Mouse (Mus musculus) lung, embryonic 15.5 days (tissue): Measurements from ENCODE around the gene Spin4. TPM values are rescaled to one million over a fixed set of nuclear protein-coding genes. Genes with fewer than 3 reads are reported as not detected.
A peak's percentile ranks its signal among the peaks of the same experiment; 100 is the strongest.

Source experiments
- ATAC-seq: fragments of 200-750 bp; cut with Nextera tagmentation; 2 replicates; pipeline ENCODE4 v1.8.0; 2017; ENCODE audit warnings: moderate number of reproducible peaks, borderline replicate concordance; ENCODE audit not compliant: low FRiP score, low TSS enrichment; ENCODE audit errors: extremely low read depth
- H3K27ac ChIP-seq: fragments of 300-500 bp; sonication (generic); 2 replicates; pipeline ENCODE4 v1.5.1; 2015; ENCODE audit warnings: moderate library complexity, mild to moderate bottlenecking, inconsistent platforms
- H3K27me3 ChIP-seq: fragments of 300-500 bp; sonication (generic); 2 replicates; pipeline ENCODE4 v1.6.1; 2015; ENCODE audit warnings: inconsistent platforms
- H3K36me3 ChIP-seq: fragments of 300-500 bp; sonication (generic); 2 replicates; pipeline ENCODE4 v1.6.1; 2015; ENCODE audit warnings: inconsistent platforms
- H3K4me1 ChIP-seq: fragments of 300-500 bp; sonication (generic); 2 replicates; pipeline ENCODE4 v1.6.1; 2015; ENCODE audit warnings: inconsistent platforms
- H3K4me2 ChIP-seq: fragments of 300-500 bp; sonication (generic); 2 replicates; pipeline ENCODE4 v1.6.1; 2015; ENCODE audit warnings: inconsistent platforms, mild to moderate bottlenecking, moderate library complexity
- H3K4me3 ChIP-seq: fragments of 300-500 bp; sonication (generic); 2 replicates; pipeline ENCODE4 v1.5.1; 2015; ENCODE audit warnings: mild to moderate bottlenecking, inconsistent platforms
- H3K9ac ChIP-seq: fragments of 300-500 bp; sonication (generic); 2 replicates; pipeline ENCODE4 v1.6.1; 2015; ENCODE audit warnings: inconsistent platforms
- H3K9me3 ChIP-seq: fragments of 300-500 bp; sonication (generic); 2 replicates; pipeline ENCODE4 v1.6.1; 2016; ENCODE audit warnings: inconsistent platforms
- WGBS: fragments of 180-500 bp; shearing (Covaris S2); methylation state at CpG from one replicate; pipeline ENCODE4 v1.1.7; 2015; 5-methylcytosine and 5-hydroxymethylcytosine counted together
- polyA plus RNA-seq: library from polyadenylated mRNA; unstranded; fragments of >200 nt; fragmentation: Nextera tagmentation; extraction: Ambion mirVana; gene quantifications from 2 replicates; pipeline ENCODE4 v1.2.1, GENCODE M21; 2015

Gene Spin4
- 9.2 TPM in 2 replicates for polyA plus RNA-seq

DNA sequence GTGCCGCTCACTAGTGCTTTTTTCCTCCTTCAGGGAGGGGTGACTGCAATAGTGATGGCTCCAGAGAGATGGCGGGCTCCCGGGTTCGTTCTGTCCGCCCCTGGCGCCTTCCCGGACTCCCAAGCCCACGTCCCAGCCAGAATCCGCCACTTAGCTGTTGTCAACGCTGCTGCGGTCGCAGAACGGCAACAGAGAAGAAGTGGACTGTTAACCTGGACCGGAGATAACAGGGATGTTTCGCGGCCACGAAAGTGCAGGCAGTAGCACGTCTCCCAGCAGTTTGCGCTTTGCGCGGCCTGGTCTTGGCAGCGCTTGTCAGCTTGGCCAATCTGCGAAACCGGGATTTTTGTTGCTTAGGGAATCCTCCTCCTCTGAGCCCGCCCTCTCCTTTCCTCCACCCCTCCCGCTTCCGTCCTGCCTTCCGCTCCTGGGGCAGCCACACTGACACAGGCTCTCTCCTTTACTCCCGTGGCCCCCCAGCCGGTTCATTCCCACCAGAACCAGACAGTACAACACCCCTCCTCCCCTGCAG lies at the start of gene Spin4:
TSS of gene Spin4 (minus strand) at position 322 of the 532 bp plus-strand sequence.
- WGBS = 17% methylated on average over 29 of the region's 30 CpGs
- peak; percentile 99 for ATAC-seq
- H3K9ac ChIP-seq = peak within 1 kb of the TSS; percentile 56
- H3K4me3 ChIP-seq = peak within 1 kb of the TSS; percentile 55
- no peaks in the 10 kb centered on the region for H3K36me3 ChIP-seq
- peak within 1 kb of the TSS; percentile 62 for H3K4me2 ChIP-seq
- no peaks in the 10 kb centered on the region for H3K4me1 ChIP-seq
- H3K27ac ChIP-seq = peak within 1 kb of the TSS; percentile 95
- no peaks in the 10 kb centered on the region for H3K9me3 ChIP-seq
- no peaks in the 10 kb centered on the region for H3K27me3 ChIP-seq

DNA sequence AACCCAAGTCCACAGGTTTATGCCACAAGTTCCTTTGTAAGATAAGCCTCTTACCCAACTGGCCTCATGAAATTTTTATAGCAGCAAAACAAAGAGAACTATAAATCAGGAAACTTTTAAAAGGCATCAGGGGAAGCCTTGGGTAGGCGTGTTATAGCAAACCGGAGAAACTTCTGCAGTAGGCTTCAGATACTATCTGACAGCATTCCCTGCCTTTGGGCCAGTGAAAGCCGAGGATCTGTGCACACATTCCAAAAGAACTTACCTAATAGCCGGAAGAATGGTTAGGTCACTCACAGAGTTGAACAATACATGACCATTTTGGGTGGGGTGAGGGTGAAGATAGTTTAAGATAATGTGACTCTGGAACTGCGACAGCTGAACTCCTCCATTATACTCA lies 1.4 kb upstream of the Spin4 start:
- H3K36me3 ChIP-seq = no peaks in the 10 kb centered on the region
- WGBS = 75% methylated on average over 5 of the region's 5 CpGs
- no peak overlapping the region for H3K27ac ChIP-seq
- no peak overlapping the region for H3K4me2 ChIP-seq
- no peaks in the 10 kb centered on the region for H3K4me1 ChIP-seq
- no peaks in the 10 kb centered on the region for H3K9me3 ChIP-seq
- ATAC-seq = no peak
- H3K27me3 ChIP-seq = no peaks in the 10 kb centered on the region
- no peak overlapping the region for H3K9ac ChIP-seq
- H3K4me3 ChIP-seq = no peak overlapping the region

DNA sequence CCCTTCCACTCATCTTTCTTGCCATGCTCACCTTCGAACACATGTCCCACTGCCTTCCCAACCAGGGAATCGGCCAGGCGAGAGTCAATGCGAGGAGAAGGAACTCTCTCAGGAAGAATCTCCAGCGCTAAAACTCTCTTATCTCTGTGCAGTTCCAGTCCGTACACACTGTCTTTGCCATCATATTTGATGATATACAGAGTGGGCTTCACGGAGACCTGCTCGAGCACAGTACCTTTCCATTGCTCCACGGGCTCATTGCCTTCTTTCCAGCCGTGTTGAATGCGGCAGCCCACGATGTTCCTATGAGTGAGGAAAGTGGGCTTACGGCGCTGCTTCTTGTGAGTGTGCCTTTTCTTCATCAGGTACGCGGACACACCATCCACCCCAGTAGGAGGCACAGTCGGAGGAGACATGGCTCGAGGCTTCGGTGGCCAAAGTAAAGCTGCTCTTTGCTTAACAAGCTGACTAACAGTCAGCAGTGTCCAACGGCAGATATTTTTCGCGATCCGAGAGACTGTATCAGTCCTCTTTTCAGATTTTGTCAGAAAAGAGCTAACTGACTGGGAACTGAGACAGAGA lies 612 bp downstream of the Spin4 start:
- WGBS = 22% methylated on average over 23 of the region's 23 CpGs
- H3K36me3 ChIP-seq = no peaks in the 10 kb centered on the region
- no peaks in the 10 kb centered on the region for H3K9me3 ChIP-seq

DNA sequence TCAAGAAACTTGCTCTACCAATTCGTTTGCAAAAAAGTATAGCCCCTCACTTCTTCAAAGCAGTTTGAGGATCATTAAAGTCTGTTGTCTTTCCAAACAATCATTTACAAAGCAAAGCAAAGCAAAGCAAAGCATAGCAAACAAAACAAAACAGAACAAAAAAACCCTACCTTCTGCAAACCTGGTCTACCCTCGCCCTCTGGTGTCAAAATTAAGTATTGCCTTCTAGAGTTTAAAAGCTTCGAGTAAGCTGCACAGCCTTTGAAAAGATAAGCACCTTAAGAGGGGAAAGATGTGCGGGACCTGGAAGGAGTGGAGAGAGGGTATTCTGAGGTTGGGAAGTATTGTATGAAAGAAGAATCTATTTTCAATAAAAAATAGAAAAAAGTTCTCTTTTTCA lies 14.4 kb downstream of the Spin4 start:
- no peak for ATAC-seq
- WGBS = 18% methylated on average over 4 of the region's 4 CpGs
- H3K9ac ChIP-seq = no peak overlapping the region

More for the DNA sequence above, 612 bp downstream of the Spin4 start:
- peak; percentile 43; the same call in 1 of the 2 replicates for ATAC-seq
- H3K4me3 ChIP-seq = peak overlapping the region; percentile 55
- no peaks in the 10 kb centered on the region for H3K27me3 ChIP-seq
- H3K9ac ChIP-seq = peak overlapping the region; percentile 56
- peak overlapping the region; percentile 62 for H3K4me2 ChIP-seq
- H3K27ac ChIP-seq = peak overlapping the region; percentile 95
- H3K4me1 ChIP-seq = no peaks in the 10 kb centered on the region

DNA sequence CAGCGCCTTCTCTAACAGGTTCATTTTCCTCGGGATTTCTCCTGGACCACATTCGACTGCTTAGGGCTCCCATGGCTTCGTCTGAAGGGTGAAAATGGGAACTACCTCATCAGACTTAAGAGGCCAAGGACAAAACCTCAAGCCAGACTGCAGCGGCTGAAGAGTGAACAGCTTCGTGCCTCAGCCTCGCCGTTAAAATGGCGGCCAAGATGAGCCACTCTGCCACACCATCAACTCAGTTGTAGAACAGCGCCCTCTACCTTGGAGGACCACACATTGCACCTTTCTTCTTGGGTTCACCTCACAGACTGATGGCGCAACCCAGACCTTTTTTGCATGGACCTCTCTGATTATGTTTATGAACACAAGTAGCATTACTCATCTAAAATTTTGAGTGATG lies 27.6 kb downstream of the Spin4 start:
- H3K27ac ChIP-seq = no peak overlapping the region
- no peaks in the 10 kb centered on the region; the same call in 1 of the 2 replicates for H3K27me3 ChIP-seq
- WGBS = 88% methylated on average over 11 of the region's 11 CpGs
- no peaks in the 10 kb centered on the region for H3K9me3 ChIP-seq
- H3K9ac ChIP-seq = no peak overlapping the region
- H3K36me3 ChIP-seq = no peaks in the 10 kb centered on the region
- H3K4me3 ChIP-seq = no peak overlapping the region
- H3K4me1 ChIP-seq = no peaks in the 10 kb centered on the region
- H3K4me2 ChIP-seq = no peak overlapping the region
- no peak for ATAC-seq

More for the DNA sequence above, 14.4 kb downstream of the Spin4 start:
- no peaks in the 10 kb centered on the region for H3K9me3 ChIP-seq
- no peaks in the 10 kb centered on the region; the same call in 1 of the 2 replicates for H3K27me3 ChIP-seq
- no peak overlapping the region for H3K4me3 ChIP-seq
- H3K4me2 ChIP-seq = no peak overlapping the region
- no peaks in the 10 kb centered on the region for H3K4me1 ChIP-seq
- no peak overlapping the region for H3K27ac ChIP-seq
- H3K36me3 ChIP-seq = no peaks in the 10 kb centered on the region

DNA sequence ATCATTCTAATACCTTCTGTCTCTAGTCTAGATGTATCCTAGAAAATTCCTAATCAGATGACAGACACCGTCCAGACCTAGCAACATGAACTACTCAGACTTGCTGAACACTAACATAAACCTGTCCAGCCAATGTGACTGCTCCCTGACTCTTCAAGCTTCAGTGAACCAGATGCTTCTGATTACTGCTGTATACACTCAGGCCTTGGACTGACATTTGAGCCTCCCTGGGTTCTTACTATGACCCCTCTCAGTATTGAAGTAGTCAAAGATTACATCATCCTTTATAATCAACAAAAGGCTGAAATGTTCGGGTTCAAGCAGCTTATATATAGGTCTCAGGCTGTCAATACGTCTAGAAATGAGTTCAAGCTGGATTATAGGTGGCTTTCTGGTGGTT lies 32.4 kb downstream of the Spin4 start:
- Histone ChIP-seq H3K27ac (no peak overlapping the region), H3K36me3 (no peaks in the 10 kb centered on the region), H3K4me1 (no peaks in the 10 kb centered on the region), H3K9ac (no peak overlapping the region), H3K4me3 (no peak overlapping the region), H3K27me3 (peaks cover 8% of the 10 kb centered on the region; the same call in 1 of the 2 replicates), H3K4me2 (no peak overlapping the region), H3K9me3 (no peaks in the 10 kb centered on the region)
- ATAC-seq = no peak
- 45% methylated on average over 3 of the region's 3 CpGs for WGBS

DNA sequence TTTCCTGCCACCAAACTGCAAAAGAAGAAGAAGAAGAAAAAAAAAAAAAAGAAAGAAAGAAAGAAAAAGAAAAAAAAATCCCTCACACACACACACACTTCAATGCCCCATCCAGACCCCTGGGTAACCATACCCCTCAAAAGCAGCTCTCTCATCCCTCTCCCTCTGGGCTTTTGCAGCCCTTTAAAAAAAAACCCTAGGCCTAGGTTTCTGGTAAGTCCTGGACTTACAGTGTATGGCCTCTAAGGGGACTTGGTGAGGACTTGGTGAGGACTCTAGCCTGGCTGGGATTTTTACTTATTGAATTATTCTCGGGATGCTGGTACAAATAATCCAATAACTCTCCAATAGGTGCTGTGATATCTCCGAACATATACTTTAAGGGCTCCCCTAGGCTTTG lies 35.6 kb downstream of the Spin4 start:
- H3K4me3 ChIP-seq = peak overlapping the region; percentile 34; the same call in 1 of the 2 replicates
- no peak overlapping the region for H3K27ac ChIP-seq
- H3K36me3 ChIP-seq = no peaks in the 10 kb centered on the region

DNA sequence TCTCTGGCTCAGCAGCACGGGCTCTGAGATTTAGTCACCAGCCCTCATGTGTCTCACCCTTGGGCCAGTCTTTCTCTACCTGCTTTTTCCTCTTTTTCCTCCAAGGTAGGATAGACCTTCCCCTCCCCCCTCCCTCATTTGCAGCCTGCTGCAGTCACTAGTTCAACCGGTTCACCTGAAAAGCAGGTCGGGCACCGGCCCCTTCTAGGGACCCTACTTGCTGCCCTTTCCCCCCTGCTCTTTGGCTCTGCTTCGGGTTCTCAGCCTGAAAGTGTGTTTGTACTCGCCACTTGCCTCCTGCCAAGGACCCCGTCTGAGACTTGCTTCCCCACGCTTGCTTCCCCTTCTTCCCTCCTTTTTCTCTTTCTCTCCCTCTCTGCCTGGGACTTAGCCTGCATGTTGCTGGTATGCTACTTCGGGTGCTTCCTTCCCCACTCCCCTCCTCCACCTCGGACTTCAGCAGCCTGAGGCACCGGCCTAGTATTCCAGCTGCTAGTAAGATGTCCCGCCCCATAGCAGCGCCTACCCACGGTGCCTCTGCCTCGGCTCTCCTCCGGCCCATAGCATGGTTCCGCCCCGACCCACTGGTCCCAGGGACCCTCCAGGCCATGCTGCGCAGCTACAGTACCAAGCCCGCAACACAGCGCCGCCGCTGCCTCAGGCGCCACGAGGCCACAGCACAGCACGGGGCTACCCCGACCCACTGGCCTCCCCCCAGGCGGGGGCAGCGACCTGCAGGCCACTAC lies 36.2 kb downstream of the Spin4 start:
- 12% methylated on average over 29 of the region's 29 CpGs for WGBS
- Histone ChIP-seq H3K9ac (peak overlapping the region; percentile 31; the same call in 1 of the 2 replicates), H3K27ac (peak overlapping the region; percentile 10; the same call in 1 of the 2 replicates), H3K4me3 (peak overlapping the region; percentile 34), H3K4me1 (no peaks in the 10 kb centered on the region), H3K27me3 (peaks cover 8% of the 10 kb centered on the region; the same call in 1 of the 2 replicates), H3K36me3 (no peaks in the 10 kb centered on the region), H3K4me2 (peak overlapping the region; percentile 57), H3K9me3 (no peaks in the 10 kb centered on the region)
- peak; percentile 84 for ATAC-seq

More for the DNA sequence above, 35.6 kb downstream of the Spin4 start:
- ATAC-seq = no peak
- H3K9ac ChIP-seq = peak overlapping the region; percentile 31; the same call in 1 of the 2 replicates
- H3K27me3 ChIP-seq = peaks cover 8% of the 10 kb centered on the region; the same call in 1 of the 2 replicates
- WGBS = 57% methylated on average over 2 of the region's 2 CpGs
- H3K4me1 ChIP-seq = no peaks in the 10 kb centered on the region
- peak overlapping the region; percentile 57 for H3K4me2 ChIP-seq
- no peaks in the 10 kb centered on the region for H3K9me3 ChIP-seq

Other genes with a start within 250 kb of the Spin4 start
- 10.1 and 10.2 TPM in 2 replicates for gene Arhgef9, start 170.2 kb upstream of the Spin4 start, polyA plus RNA-seq